Mouse (Mus musculus) layer of hippocampus, postnatal 36 days (tissue): ENCODE measurements around the gene Slc31a2. TPM values are rescaled to one million over a fixed set of nuclear protein-coding genes. Genes with fewer than 3 reads are reported as not detected.

Experiments
- DNase-seq, 2 experiments: peaks; one replicate each; pipeline ENCODE4 v3.0.0; 2022
- total RNA-seq, 2 experiments: library from RNA; stranded (reverse); gene quantifications; 2 replicates each; pipeline ENCODE4 v1.2.3; 2021

The Slc31a2 gene
- total RNA-seq, 2 experiments from 2014 or later = 9.3 to 10.5 TPM

- DNase-seq = no peak
Measured at GRCm38 (mm10) chr4:62318294-62318693, 55.9 kb downstream of the Slc31a2 start.

- DNase-seq = no peak
Measured at GRCm38 (mm10) chr4:62322684-62323083, 60.3 kb downstream of the Slc31a2 start.

GRCm38 (mm10) chr4:62326111-62326510, 63.7 kb downstream of the Slc31a2 start:
- DNase-seq = no peak

- no peak for DNase-seq
Measured at GRCm38 (mm10) chr4:62328941-62329660, 66.7 kb downstream of the Slc31a2 start.

GRCm38 (mm10) chr4:62331977-62332376, 69.6 kb downstream of the Slc31a2 start:
- DNase-seq = no peak

- no peak for DNase-seq
Measured at GRCm38 (mm10) chr4:62338536-62338935, 76.2 kb downstream of the Slc31a2 start.

GRCm38 (mm10) chr4:62344000-62344399, 81.6 kb downstream of the Slc31a2 start:
- no peak for DNase-seq

GRCm38 (mm10) chr4:62345827-62346226, 83.5 kb downstream of the Slc31a2 start:
- no peak for DNase-seq

- no peak for DNase-seq
Measured at GRCm38 (mm10) chr4:62347605-62348328, 85.4 kb downstream of the Slc31a2 start.

Other genes with a start within 250 kb of the Slc31a2 start
- not detected for gene Mup20, start 208.4 kb upstream of the Slc31a2 start, total RNA-seq
- gene Mup3, start 175.2 kb upstream of the Slc31a2 start, total RNA-seq = not detected
- gene Mup21, start 111.7 kb upstream of the Slc31a2 start, total RNA-seq = not detected
- 10 to 100 TPM; 25.4 to 26.1 TPM for gene Zfp37, start 31.5 kb upstream of the Slc31a2 start, total RNA-seq
- 10 to 100 TPM; 36.9 to 41.0 TPM for gene Fkbp15, start 98.0 kb downstream of the Slc31a2 start, total RNA-seq
- 10 to 100 TPM; 13.0 to 14.4 TPM for gene Slc31a1, start 98.2 kb downstream of the Slc31a2 start, total RNA-seq
- 10 to 100 TPM; 47.5 to 51.8 TPM for gene Cdc26, start 146.1 kb downstream of the Slc31a2 start, total RNA-seq
- gene Prpf4, start 146.2 kb downstream of the Slc31a2 start, total RNA-seq = 10 to 100 TPM; 13.1 to 15.0 TPM
- gene Rnf183, start 172.7 kb downstream of the Slc31a2 start, total RNA-seq = not detected
- 1 to 10 TPM; 7.8 to 8.6 TPM for gene Wdr31, start 208.3 kb downstream of the Slc31a2 start, total RNA-seq
- gene Bspry, start 217.5 kb downstream of the Slc31a2 start, total RNA-seq = under 1 TPM; 0.52 to 0.73 TPM
- 10 to 100 TPM; 10.4 to 10.5 TPM for gene Hdhd3, start 240.9 kb downstream of the Slc31a2 start, total RNA-seq